8 mouse cellular contexts compared by ENCODE assay signal in genomic region chr2:119034656-119035396, GRCm38 (mm10). TPM values are rescaled to one million over a fixed set of nuclear protein-coding genes. Genes with fewer than 3 reads are reported as not detected.
A peak's percentile ranks its signal among the peaks of the same experiment; 100 is the strongest.
DNase-seq lines count a peak whose midpoint lies in the region; ATAC-seq lines count a peak whose summit lies in the region.

TSS of gene Rpusd2 (plus strand) at chr2:119034790.

- under 1% methylated on average over 49 of the region's 49 CpGs for WGBS in heart, embryonic 14.5 days
- under 1% methylated on average over 49 of the region's 49 CpGs for WGBS in liver, embryonic 13.5 days (ENCODE audit: insufficient replicate concordance)
- WGBS in stomach, embryonic 16.5 days = under 1% methylated on average over 49 of the region's 49 CpGs

- no peaks in the 10 kb centered on the region for H3K9me3 ChIP-seq in heart, embryonic 14.5 days (ENCODE audit: control insufficient read depth, low read length)
- H3K9me3 ChIP-seq in liver, embryonic 13.5 days (replicated peaks) = no peaks in the 10 kb centered on the region
- no peaks in the 10 kb centered on the region for H3K9me3 ChIP-seq in stomach, embryonic 16.5 days (replicated peaks; ENCODE audit: control insufficient read depth, low read length)

- peaks cover 30% of the 10 kb centered on the region for H3K36me3 ChIP-seq in heart, embryonic 14.5 days (ENCODE audit: control insufficient read depth, insufficient read depth, low read length)
- H3K36me3 ChIP-seq in liver, embryonic 13.5 days = peaks cover 29% of the 10 kb centered on the region
- 0 out of 2 replicates have a peak, but pooled peaks cover 5% of the 10 kb centered on the region for H3K36me3 ChIP-seq in stomach, embryonic 16.5 days (ENCODE audit: control insufficient read depth, insufficient read depth, low read length)

- H3K4me2 ChIP-seq in heart, embryonic 14.5 days (ENCODE audit: low read length) = peak within 1 kb of the TSS; percentile 85
- peak within 1 kb of the TSS; percentile 90 for H3K4me2 ChIP-seq in liver, embryonic 13.5 days
- H3K4me2 ChIP-seq in stomach, embryonic 16.5 days (ENCODE audit: low read depth, low read length) = peak within 1 kb of the TSS; percentile 86

- ATAC-seq in CD4-positive, CD25-positive, alpha-beta regulatory T cell, adult 4 months = peak; percentile 98
- ATAC-seq in heart, embryonic 14.5 days (ENCODE audit: insufficient number of reproducible peaks, insufficient read depth, low FRiP score, low read depth) = peak; percentile 93
- peak; percentile 95 for ATAC-seq in liver, embryonic 13.5 days (ENCODE audit: low read depth)
- ATAC-seq in stomach, embryonic 16.5 days (ENCODE audit: insufficient read depth, low FRiP score) = peak; percentile 96

- H3K9ac ChIP-seq in heart, embryonic 14.5 days (ENCODE audit: low read length) = peak within 1 kb of the TSS; percentile 90
- H3K9ac ChIP-seq in liver, embryonic 13.5 days = peak within 1 kb of the TSS; percentile 92
- peak within 1 kb of the TSS; percentile 90 for H3K9ac ChIP-seq in stomach, embryonic 16.5 days (ENCODE audit: low read length)

- H3K4me1 ChIP-seq in heart, embryonic 14.5 days (ENCODE audit: control insufficient read depth in 2 of 2, insufficient read depth in 2 of 2, low read length in 2 of 2) = peaks cover 0 to 8% of the 10 kb centered on the region in 2 experiments; a peak in 2 of 4 replicates
- peaks cover 29% of the 10 kb centered on the region for H3K4me1 ChIP-seq in liver, embryonic 13.5 days (replicated peaks)
- peaks cover 10% of the 10 kb centered on the region for H3K4me1 ChIP-seq in stomach, embryonic 16.5 days (ENCODE audit: control insufficient read depth, insufficient read depth, low read length)

- peak; percentile 92 for DNase-seq in c-Kit-negative CD71-positive TER-119-positive erythroid progenitor cells, embryonic 14.5 days (ENCODE audit: low read depth, low spot score)
- DNase-seq in fibroblast of lung, adult 2 months (ENCODE audit: low read depth) = peak; percentile 90
- DNase-seq in kidney, postnatal 14 days = peak; percentile 96
- peak; percentile 93 for DNase-seq in liver, embryonic 13.5 days
- DNase-seq in neural tube, embryonic 10.5 days (ENCODE audit: extremely low spot score, low spot score) = peak; percentile 97

- no peaks in the 10 kb centered on the region for H3K27me3 ChIP-seq in heart, embryonic 14.5 days (ENCODE audit: control insufficient read depth, insufficient read depth, low read length)
- no peaks in the 10 kb centered on the region for H3K27me3 ChIP-seq in liver, embryonic 13.5 days
- no peaks in the 10 kb centered on the region for H3K27me3 ChIP-seq in stomach, embryonic 16.5 days (ENCODE audit: control insufficient read depth, insufficient read depth, low read length)

- H3K4me3 ChIP-seq in heart, embryonic 14.5 days (ENCODE audit: control insufficient read depth in 1 of 2, insufficient read depth in 1 of 2, low read depth in 1 of 2, low read length in 2 of 2) = peak within 1 kb of the TSS; percentile 81 to 86
- H3K4me3 ChIP-seq in liver, embryonic 13.5 days (replicated peaks) = peak within 1 kb of the TSS; percentile 98
- H3K4me3 ChIP-seq in stomach, embryonic 16.5 days (replicated peaks; ENCODE audit: low read length) = peak within 1 kb of the TSS; percentile 93

- H3K27ac ChIP-seq in heart, embryonic 14.5 days (replicated peaks in 1 of 2; ENCODE audit: control insufficient read depth in 1 of 2, insufficient read depth in 1 of 2, low read depth in 2 of 2, low read length in 2 of 2) = peak within 1 kb of the TSS; percentile 90 to 94
- H3K27ac ChIP-seq in liver, embryonic 13.5 days = peak within 1 kb of the TSS; percentile 85
- peak within 1 kb of the TSS; percentile 82 for H3K27ac ChIP-seq in stomach, embryonic 16.5 days (ENCODE audit: low read length)

RNA-seq across cellular contexts. Expression of gene Rpusd2, which starts in this region (rescaled TPM):
- 1 to 10 TPM; 1.3 to 2.3 TPM for polyA plus RNA-seq in CD4-positive, CD25-positive, alpha-beta regulatory T cell, adult 4 months (2017; shearing (Covaris generic))
- 3.3 and 4.5 TPM in 2 replicates for polyA plus RNA-seq in heart, embryonic 14.5 days (2014; fragmentation: Nextera tagmentation; extraction: Ambion mirVana)
- polyA plus RNA-seq in liver, embryonic 13.5 days (2015; fragmentation: Nextera tagmentation; extraction: Ambion mirVana) = 4.5 and 4.8 TPM in 2 replicates
- 3.0 and 3.3 TPM in 2 replicates for polyA plus RNA-seq in stomach, embryonic 16.5 days (2015; fragmentation: Nextera tagmentation; extraction: Ambion mirVana)

Comparison
In these comparisons a context has a peak if more than half of its experiments do, and no peak if none do; other contexts are left out.
1. Peak in every context shown above with its lines: DNase-seq, ATAC-seq, H3K4me3 ChIP-seq and H3K27ac ChIP-seq.